ENCODE assay signal across 34 mouse cellular contexts in genomic region chr8:13242985-13243870, GRCm38 (mm10). TPM values are rescaled to one million over a fixed set of nuclear protein-coding genes. Genes with fewer than 3 reads are reported as not detected.
DNase-seq lines count a peak whose midpoint lies in the region; ATAC-seq and TF ChIP-seq lines count a peak whose summit lies in the region.
"Had no signal": no experiment of that assay in that cellular context is flagged by ENCODE, and none has a peak within 500 bp of the region (broad histone marks: within the 10 kb centered on the region; RNA-seq: fewer than 3 reads in every experiment).

No protein-coding gene starts in this region.

- peak overlapping the region; percentile 49 for H3K9ac ChIP-seq in heart, embryonic 11.5 days (ENCODE audit: low read depth, low read length)
- no peak overlapping the region for H3K9ac ChIP-seq in lung, embryonic 15.5 days
- no peak overlapping the region for H3K9ac ChIP-seq in heart, postnatal 0 days (replicated peaks; ENCODE audit: low read depth, low read length)
- H3K9ac ChIP-seq: embryonic facial prominence, embryonic 13.5 days; forebrain, embryonic 15.5 days; hindbrain, embryonic 12.5 days; limb, embryonic 13.5 days; midbrain, embryonic 13.5 days; neural tube, embryonic 13.5 days had no signal

- intact Hi-C loops in heart, postnatal 14 days (cut with DNase I), result no loop called here

- ATAC-seq in heart, embryonic 11.5 days (replicated peaks; ENCODE audit: insufficient number of reproducible peaks, low FRiP score, low TSS enrichment), result peak; percentile 72
- 0 out of 2 replicates have a peak, but pooled peaks have one; percentile 9 for ATAC-seq in lung, embryonic 15.5 days (ENCODE audit: borderline replicate concordance, extremely low read depth, low FRiP score, low TSS enrichment)
- ATAC-seq in heart, postnatal 0 days (ENCODE audit: insufficient read depth, low read depth), result peak; percentile 51
- ATAC-seq: activated CD4-positive, CD25-positive, alpha-beta regulatory T cell, adult 4 months; forebrain, embryonic 15.5 days; hindbrain, postnatal 0 days; intestine, embryonic 16.5 days; midbrain, embryonic 13.5 days had no signal

- peaks cover 26% of the 10 kb centered on the region for H3K4me1 ChIP-seq in heart, embryonic 11.5 days (ENCODE audit: control insufficient read depth, insufficient read depth, low read length)
- H3K4me1 ChIP-seq in lung, embryonic 15.5 days, result no peaks in the 10 kb centered on the region
- H3K4me1 ChIP-seq in heart, postnatal 0 days (ENCODE audit: control insufficient read depth, insufficient read depth), result peaks cover 20% of the 10 kb centered on the region; the same call in 1 of the 2 replicates
- H3K4me1 ChIP-seq: embryonic facial prominence, embryonic 13.5 days; forebrain, embryonic 10.5 days; forebrain, embryonic 15.5 days; hindbrain, embryonic 12.5 days; limb, embryonic 13.5 days; midbrain, embryonic 13.5 days; neural tube, embryonic 13.5 days had no signal

- no peaks in the 10 kb centered on the region for H3K27me3 ChIP-seq in heart, embryonic 11.5 days (ENCODE audit: control insufficient read depth, insufficient read depth, low read length)
- H3K27me3 ChIP-seq in lung, embryonic 15.5 days, result no peaks in the 10 kb centered on the region
- H3K27me3 ChIP-seq in heart, postnatal 0 days (ENCODE audit: control insufficient read depth, insufficient read depth, low read length), result no peaks in the 10 kb centered on the region
- H3K27me3 ChIP-seq: forebrain, embryonic 15.5 days; hindbrain, embryonic 12.5 days; limb, embryonic 13.5 days; midbrain, embryonic 13.5 days; neural tube, embryonic 13.5 days had no signal

- TF ChIP-seq CTCF in heart, postnatal 0 days (IDR thresholded peaks at IDR 0.05; ENCODE audit: low read depth), result no peak

- peak; percentile 60; the same call in 1 of the 2 replicates for TF ChIP-seq EP300 in heart, postnatal 0 days (IDR thresholded peaks at IDR 0.05; ENCODE audit: low read depth)

- peaks cover 16% of the 10 kb centered on the region for H3K36me3 ChIP-seq in heart, embryonic 11.5 days (ENCODE audit: control insufficient read depth, insufficient read depth, low read length)
- H3K36me3 ChIP-seq in lung, embryonic 15.5 days, result no peaks in the 10 kb centered on the region
- peaks cover 74% of the 10 kb centered on the region for H3K36me3 ChIP-seq in heart, postnatal 0 days (replicated peaks; ENCODE audit: control insufficient read depth, insufficient read depth, low read length)
- H3K36me3 ChIP-seq: embryonic facial prominence, embryonic 13.5 days; forebrain, embryonic 10.5 days; forebrain, embryonic 15.5 days; hindbrain, embryonic 12.5 days; limb, embryonic 13.5 days; midbrain, embryonic 13.5 days; neural tube, embryonic 13.5 days had no signal

- no peak overlapping the region for H3K4me2 ChIP-seq in heart, embryonic 11.5 days
- no peak overlapping the region for H3K4me2 ChIP-seq in lung, embryonic 15.5 days
- H3K4me2 ChIP-seq in heart, postnatal 0 days (ENCODE audit: low read depth, low read length), result no peak overlapping the region
- H3K4me2 ChIP-seq: embryonic facial prominence, embryonic 13.5 days; forebrain, embryonic 15.5 days; hindbrain, embryonic 12.5 days; limb, embryonic 13.5 days; liver, embryonic 11.5 days; midbrain, embryonic 13.5 days; neural tube, embryonic 13.5 days had no signal

- no peak overlapping the region for H3K4me3 ChIP-seq in heart, embryonic 11.5 days (ENCODE audit: low read depth, low read length)
- H3K4me3 ChIP-seq in lung, embryonic 15.5 days, result no peak overlapping the region
- no peak overlapping the region for H3K4me3 ChIP-seq in heart, postnatal 0 days (ENCODE audit: low read depth, low read length)
- H3K4me3 ChIP-seq: embryonic facial prominence, embryonic 13.5 days; forebrain, embryonic 10.5 days; forebrain, embryonic 15.5 days; hindbrain, embryonic 12.5 days; limb, embryonic 13.5 days; midbrain, embryonic 13.5 days; neural tube, embryonic 13.5 days had no signal

- WGBS in heart, embryonic 11.5 days (ENCODE audit: insufficient replicate concordance), result 56% methylated on average over 10 of the region's 10 CpGs
- WGBS in lung, embryonic 15.5 days, result 57% methylated on average over 10 of the region's 10 CpGs
- WGBS in heart, postnatal 0 days, result 48% methylated on average over 10 of the region's 10 CpGs

- DNase-seq in gastrocnemius, adult 18-20 months (ENCODE audit: low spot score), result peak; percentile 43
- DNase-seq in gastrocnemius, postnatal 10 days, result no peak
- no peak for DNase-seq in heart, postnatal 14 days
- DNase-seq in lung, postnatal 10 days, result no peak
- DNase-seq in heart, postnatal 0 days (ENCODE audit: low spot score), result no peak
- DNase-seq in urinary bladder, adult 2 months (ENCODE audit: low spot score), result no peak
- DNase-seq: adrenal gland, adult 2 months; adrenal gland, postnatal 36 days; cerebellum, adult 18-20 months; cerebellum, postnatal 10 days; kidney, adult 8-10 months; kidney, postnatal 4 days; right cerebral cortex, postnatal 14 days; spleen, adult 18-20 months; thymus, postnatal 25 days had no signal

- no peaks in the 10 kb centered on the region for H3K9me3 ChIP-seq in heart, embryonic 11.5 days (replicated peaks; ENCODE audit: control insufficient read depth, low read length)
- no peaks in the 10 kb centered on the region for H3K9me3 ChIP-seq in lung, embryonic 15.5 days
- H3K9me3 ChIP-seq in heart, postnatal 0 days (replicated peaks; ENCODE audit: control insufficient read depth, low read length), result no peaks in the 10 kb centered on the region
- H3K9me3 ChIP-seq: embryonic facial prominence, embryonic 13.5 days; forebrain, embryonic 10.5 days; forebrain, embryonic 15.5 days; hindbrain, embryonic 12.5 days; limb, embryonic 13.5 days; midbrain, embryonic 13.5 days; neural tube, embryonic 13.5 days had no signal

- peak overlapping the region; percentile 84 for H3K27ac ChIP-seq in heart, embryonic 11.5 days (ENCODE audit: low read depth, low read length)
- no peak overlapping the region for H3K27ac ChIP-seq in lung, embryonic 15.5 days
- H3K27ac ChIP-seq in heart, postnatal 0 days (ENCODE audit: low read depth), result peak overlapping the region; percentile 68
- H3K27ac ChIP-seq: embryonic facial prominence, embryonic 13.5 days; forebrain, embryonic 10.5 days; forebrain, embryonic 15.5 days; hindbrain, embryonic 12.5 days; hindbrain, postnatal 0 days; kidney, postnatal 0 days; limb, embryonic 13.5 days; macrophage; midbrain, embryonic 13.5 days; neural tube, embryonic 13.5 days had no signal

RNA-seq across cellular contexts. Expression of gene Adprhl1, which starts 10.7 kb away (rescaled TPM):
- total RNA-seq in gastrocnemius, adult 18-20 months (2021), result 10 to 100 TPM; 59.2 to 95.8 TPM
- 10 to 100 TPM; 70.9 to 79.8 TPM for total RNA-seq in gastrocnemius, postnatal 10 days (2021)
- 132 and 142 TPM in 2 replicates for polyA plus RNA-seq in heart, embryonic 11.5 days (2014; fragmentation: Nextera tagmentation; extraction: Ambion mirVana)
- total RNA-seq in heart, postnatal 14 days (2021), result 100 to 1,000 TPM; 380 to 433 TPM
- polyA plus RNA-seq in lung, embryonic 15.5 days (2015; fragmentation: Nextera tagmentation; extraction: Ambion mirVana), result 3.4 and 6.0 TPM in 2 replicates
- 252 and 255 TPM in 2 replicates for total RNA-seq in heart, postnatal 0 days (2014; rRNA removed; ENCODE audit: low replicate concordance)
- 317 and 337 TPM in 2 replicates for polyA plus RNA-seq in heart, postnatal 0 days (2015; fragmentation: Nextera tagmentation; extraction: Ambion mirVana)
- polyA plus RNA-seq in urinary bladder, adult 2 months (2012; rRNA removed), result 0.36 and 0.81 TPM in 2 replicates
- total RNA-seq: CH12.LX; common myeloid progenitor, adult 5-6 weeks; granulocyte monocyte progenitor cell, adult 5-6 weeks; hindbrain, postnatal 0 days; megakaryocyte-erythroid progenitor cell, adult 5-6 weeks had no signal
- polyA plus RNA-seq: activated CD4-positive, CD25-positive, alpha-beta regulatory T cell, adult 4 months; embryonic facial prominence, embryonic 13.5 days; forebrain, embryonic 10.5 days; forebrain, embryonic 15.5 days; kidney, postnatal 0 days had no signal

RNA-seq across cellular contexts. Expression of gene Grtp1, which starts 42.8 kb away (rescaled TPM):
- total RNA-seq in gastrocnemius, adult 18-20 months (2021), result 10 to 100 TPM; 11.5 to 15.0 TPM
- 10 to 100 TPM in 1 of 2 experiments, 1 to 10 TPM in 1; 9.8 to 14.0 TPM for total RNA-seq in gastrocnemius, postnatal 10 days (2021)
- polyA plus RNA-seq in heart, embryonic 11.5 days (2014; fragmentation: Nextera tagmentation; extraction: Ambion mirVana), result 28.2 and 30.6 TPM in 2 replicates
- 1 to 10 TPM; 2.8 to 2.9 TPM for total RNA-seq in heart, postnatal 14 days (2021)
- polyA plus RNA-seq in lung, embryonic 15.5 days (2015; fragmentation: Nextera tagmentation; extraction: Ambion mirVana), result 6.2 and 6.6 TPM in 2 replicates
- 4.4 and 9.9 TPM in 2 replicates for total RNA-seq in heart, postnatal 0 days (2014; rRNA removed; ENCODE audit: low replicate concordance)
- 10.0 and 11.9 TPM in 2 replicates for polyA plus RNA-seq in heart, postnatal 0 days (2015; fragmentation: Nextera tagmentation; extraction: Ambion mirVana)
- 14.2 and 14.9 TPM in 2 replicates for polyA plus RNA-seq in urinary bladder, adult 2 months (2012; rRNA removed)
- total RNA-seq: granulocyte monocyte progenitor cell, adult 5-6 weeks had no signal

RNA-seq across cellular contexts. Expression of gene Dcun1d2, which starts 44.7 kb away (rescaled TPM):
- total RNA-seq in gastrocnemius, adult 18-20 months (2021), result 10 to 100 TPM; 80.3 to 83.8 TPM
- total RNA-seq in gastrocnemius, postnatal 10 days (2021), result 10 to 100 TPM; 38.5 to 41.6 TPM
- 27.0 and 27.2 TPM in 2 replicates for polyA plus RNA-seq in heart, embryonic 11.5 days (2014; fragmentation: Nextera tagmentation; extraction: Ambion mirVana)
- total RNA-seq in heart, postnatal 14 days (2021), result 10 to 100 TPM; 45.7 to 51.6 TPM
- 22.5 and 23.8 TPM in 2 replicates for polyA plus RNA-seq in lung, embryonic 15.5 days (2015; fragmentation: Nextera tagmentation; extraction: Ambion mirVana)
- 31.8 and 37.7 TPM in 2 replicates for total RNA-seq in heart, postnatal 0 days (2014; rRNA removed; ENCODE audit: low replicate concordance)
- polyA plus RNA-seq in heart, postnatal 0 days (2015; fragmentation: Nextera tagmentation; extraction: Ambion mirVana), result 27.8 and 30.5 TPM in 2 replicates
- 27.7 and 28.2 TPM in 2 replicates for polyA plus RNA-seq in urinary bladder, adult 2 months (2012; rRNA removed)

RNA-seq across cellular contexts. Expression of gene Tmco3, which starts 44.8 kb away (rescaled TPM):
- total RNA-seq in gastrocnemius, adult 18-20 months (2021), result 10 to 100 TPM; 13.7 to 14.9 TPM
- 10 to 100 TPM; 13.9 to 20.1 TPM for total RNA-seq in gastrocnemius, postnatal 10 days (2021)
- polyA plus RNA-seq in heart, embryonic 11.5 days (2014; fragmentation: Nextera tagmentation; extraction: Ambion mirVana), result 34.4 and 39.3 TPM in 2 replicates
- 10 to 100 TPM; 22.0 to 26.6 TPM for total RNA-seq in heart, postnatal 14 days (2021)
- 36.8 and 41.0 TPM in 2 replicates for polyA plus RNA-seq in lung, embryonic 15.5 days (2015; fragmentation: Nextera tagmentation; extraction: Ambion mirVana)
- total RNA-seq in heart, postnatal 0 days (2014; rRNA removed; ENCODE audit: low replicate concordance), result 9.0 and 10.8 TPM in 2 replicates
- 16.7 and 18.3 TPM in 2 replicates for polyA plus RNA-seq in heart, postnatal 0 days (2015; fragmentation: Nextera tagmentation; extraction: Ambion mirVana)
- polyA plus RNA-seq in urinary bladder, adult 2 months (2012; rRNA removed), result 22.1 and 23.8 TPM in 2 replicates

Comparison
In these comparisons a context has a peak if more than half of its experiments do, and no peak if none do; other contexts are left out.
1. ATAC-seq: peak in every context shown above with its lines; median percentile 72 in heart, embryonic 11.5 days; 51 in heart, postnatal 0 days; 9 in lung, embryonic 15.5 days.